Mouse (Mus musculus) lung, postnatal 0 days (tissue): ENCODE results near the gene Rimbp3. TPM values are rescaled to one million over a fixed set of nuclear protein-coding genes. Genes with fewer than 3 reads are reported as not detected.

Experiments used
- ATAC-seq: fragments of 200-750 bp; cut with Nextera tagmentation; 2 replicates; pipeline ENCODE4 v1.8.0; 2017; ENCODE audit warnings: moderate library complexity
- DNase-seq: peaks from one replicate; pipeline ENCODE4 v3.0.0-alpha.2; 2016; ENCODE audit warnings: low spot score
- H3K27ac ChIP-seq: fragments of 300-500 bp; sonication (generic); 2 replicates; pipeline ENCODE4 v1.5.1; 2014; ENCODE audit warnings: antibody characterized with exemption, mild to moderate bottlenecking, low read length, mixed read lengths
- H3K27me3 ChIP-seq: fragments of 300-500 bp; sonication (generic); replicated peaks from 2 replicates; pipeline ENCODE4 v1.6.1; 2014; ENCODE audit warnings: low read length, mixed read lengths; ENCODE audit not compliant: insufficient read depth
- H3K36me3 ChIP-seq: fragments of 300-500 bp; sonication (generic); 2 replicates; pipeline ENCODE4 v1.6.1; 2014; ENCODE audit warnings: low read length, mixed read lengths; ENCODE audit not compliant: insufficient read depth
- H3K4me1 ChIP-seq: fragments of 300-500 bp; sonication (generic); 2 replicates; pipeline ENCODE4 v1.6.1; 2014; ENCODE audit warnings: antibody characterized with exemption, low read depth, low read length, mixed read lengths; ENCODE audit not compliant: insufficient read depth
- H3K4me2 ChIP-seq: fragments of 300-500 bp; sonication (generic); replicated peaks from 2 replicates; pipeline ENCODE4 v1.6.1; 2014; ENCODE audit warnings: low read depth, mild to moderate bottlenecking, low read length, moderate library complexity, mixed read lengths
- H3K4me3 ChIP-seq: fragments of 300-500 bp; sonication (generic); 2 replicates; pipeline ENCODE4 v1.5.1; 2014; ENCODE audit warnings: low read depth, low read length
- H3K9ac ChIP-seq: fragments of 300-500 bp; sonication (generic); replicated peaks from 2 replicates; pipeline ENCODE4 v1.6.1; 2014; ENCODE audit warnings: low read depth, mild to moderate bottlenecking
- H3K9me3 ChIP-seq: fragments of 300-500 bp; sonication (generic); 2 replicates; pipeline ENCODE4 v1.6.1; 2016; ENCODE audit warnings: low read length, mixed read lengths
- CTCF ChIP-seq: IDR thresholded peaks from 2 replicates; pipeline ENCODE4 v1.5.1; 2016; ENCODE audit warnings: antibody characterized with exemption, mild to moderate bottlenecking
- EP300 ChIP-seq: IDR thresholded peaks from 2 replicates; pipeline ENCODE4 v1.6.1; 2016; ENCODE audit warnings: antibody characterized with exemption, mild to moderate bottlenecking, control low read depth
- WGBS: fragments of 180-500 bp; shearing (Covaris S2); extraction: QIAGEN DNeasy Blood & Tissue Kit; methylation state at CpG from one replicate; pipeline ENCODE4 v1.1.7; 2014; 5-methylcytosine and 5-hydroxymethylcytosine counted together
- polyA plus RNA-seq: library from polyadenylated mRNA; unstranded; fragments of >200 nt; fragmentation: Nextera tagmentation; extraction: Ambion mirVana; gene quantifications from 2 replicates; pipeline ENCODE4 v1.2.1, GENCODE M21; 2015

Gene Rimbp3
- polyA plus RNA-seq, 1 experiment from 2014 or later = not detected

- Histone ChIP-seq H3K4me1 (peaks cover 7% of the 10 kb centered on the region; the same call in 1 of the 2 replicates), H3K4me2 (peak overlapping the region; percentile 100), H3K9me3 (no peaks in the 10 kb centered on the region), H3K27me3 (peaks cover 16% of the 10 kb centered on the region; the same call in 1 of the 2 replicates), H3K36me3 (no peaks in the 10 kb centered on the region), H3K9ac (no peak overlapping the region), H3K27ac (no peak overlapping the region), H3K4me3 (peak overlapping the region; percentile 56)
- DNase-seq = peak; percentile 34
- 2% methylated on average over 37 of the region's 37 CpGs for WGBS
- ATAC-seq = peak; percentile 10
- no peak for TF ChIP-seq EP300
- TF ChIP-seq CTCF = no peak
These were observed 1.1 kb downstream of the Rimbp3 start for GRCm38 (mm10) chr16:17209404-17209960.

- H3K9me3 ChIP-seq = no peaks in the 10 kb centered on the region
- peak overlapping the region; percentile 56 for H3K4me3 ChIP-seq
- WGBS = 10% methylated on average over 48 of the region's 48 CpGs
- H3K36me3 ChIP-seq = no peaks in the 10 kb centered on the region
- TF ChIP-seq EP300 (no peak), CTCF (peak; percentile 97)
- DNase-seq = peak; percentile 92
- peak; percentile 84 for ATAC-seq
- H3K4me2 ChIP-seq = peak overlapping the region; percentile 100
- no peak overlapping the region for H3K9ac ChIP-seq
- H3K27ac ChIP-seq = no peak overlapping the region
- peaks cover 7% of the 10 kb centered on the region; the same call in 1 of the 2 replicates for H3K4me1 ChIP-seq
- peaks cover 16% of the 10 kb centered on the region; the same call in 1 of the 2 replicates for H3K27me3 ChIP-seq
These were observed 1.8 kb downstream of the Rimbp3 start for GRCm38 (mm10) chr16:17209981-17210838.

GRCm38 (mm10) chr16:17216934-17217633, 8.7 kb downstream of the Rimbp3 start:
- DNase-seq (no peak), ATAC-seq (no peak)
- H3K4me1 ChIP-seq = no peaks in the 10 kb centered on the region
- H3K36me3 ChIP-seq = no peaks in the 10 kb centered on the region
- H3K27me3 ChIP-seq = no peaks in the 10 kb centered on the region
- H3K9me3 ChIP-seq = no peaks in the 10 kb centered on the region
- no peak overlapping the region for H3K4me2 ChIP-seq
- TF ChIP-seq EP300 = no peak
- TF ChIP-seq CTCF = no peak
- H3K4me3 ChIP-seq = no peak overlapping the region
- H3K27ac ChIP-seq = no peak overlapping the region
- no peak overlapping the region for H3K9ac ChIP-seq
- WGBS = 33% methylated on average over 8 of the region's 8 CpGs

GRCm38 (mm10) chr16:17220127-17220733, 11.8 kb downstream of the Rimbp3 start:
- ATAC-seq (0 out of 2 replicates have a peak, but pooled peaks have one; percentile 13), DNase-seq (peak; percentile 44)
- TF ChIP-seq CTCF (no peak), EP300 (no peak)
- no peak overlapping the region for H3K4me2 ChIP-seq
- no peak overlapping the region for H3K9ac ChIP-seq
- H3K27me3 ChIP-seq = no peaks in the 10 kb centered on the region
- no peaks in the 10 kb centered on the region for H3K9me3 ChIP-seq
- H3K4me1 ChIP-seq = no peaks in the 10 kb centered on the region
- no peaks in the 10 kb centered on the region for H3K36me3 ChIP-seq
- no peak overlapping the region for H3K27ac ChIP-seq
- 20% methylated on average over 7 of the region's 7 CpGs for WGBS
- no peak overlapping the region for H3K4me3 ChIP-seq

- Histone ChIP-seq H3K9ac (no peak overlapping the region), H3K9me3 (no peaks in the 10 kb centered on the region), H3K4me3 (no peak overlapping the region), H3K27ac (no peak overlapping the region), H3K36me3 (no peaks in the 10 kb centered on the region), H3K27me3 (no peaks in the 10 kb centered on the region), H3K4me2 (no peak overlapping the region), H3K4me1 (no peaks in the 10 kb centered on the region)
- peak; percentile 95 for DNase-seq
- TF ChIP-seq EP300 = no peak
- no peak for TF ChIP-seq CTCF
- peak; percentile 100 for ATAC-seq
- WGBS = 35% methylated on average over 25 of the region's 25 CpGs
These were observed 13.8 kb downstream of the Rimbp3 start for GRCm38 (mm10) chr16:17222197-17222596.
